7 mouse cellular contexts compared by ENCODE assay signal in the genomic region with DNA sequence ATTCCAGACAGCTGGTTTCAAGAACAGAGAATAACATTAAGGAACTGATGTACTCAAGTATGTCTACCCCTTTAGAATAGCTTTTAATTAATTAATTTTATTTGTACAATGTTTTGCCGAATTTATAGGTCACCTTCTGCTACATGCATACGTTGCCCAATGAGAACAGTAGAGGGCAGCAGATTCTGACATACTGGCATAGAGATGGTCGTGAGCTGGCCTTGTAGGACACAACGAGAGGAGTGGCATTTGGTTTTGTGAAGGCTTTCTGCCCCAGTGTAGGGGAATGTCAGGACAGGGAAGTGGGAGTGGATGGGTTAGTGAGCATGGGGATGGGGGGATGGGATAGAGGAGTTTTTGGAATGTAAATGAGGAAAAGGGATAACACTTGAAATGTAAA. TPM values are rescaled to one million over a fixed set of nuclear protein-coding genes. Genes with fewer than 3 reads are reported as not detected.
DNase-seq lines count a peak whose midpoint lies in the region; TF ChIP-seq lines count a peak whose summit lies in the region.

No protein-coding gene starts in this region.

- H3K4me1 ChIP-seq in ES-E14 (ENCODE audit: control insufficient read depth in 2 of 2, insufficient read depth in 2 of 2, low read length in 2 of 2, poor library complexity in 1 of 2): no peaks in the 10 kb centered on the region

- peak; percentile 28 for DNase-seq in layer of hippocampus, adult 11-12 months (ENCODE audit: low spot score)
- no peak for DNase-seq in layer of hippocampus, postnatal 36 days
- DNase-seq in ES-E14 (ENCODE audit: low read depth, low spot score): no peak
- peak; percentile 66 for DNase-seq in cerebellum, adult 11 months
- peak; percentile 43 for DNase-seq in heart, postnatal 4 days
- no peak for DNase-seq in spleen, adult 12 weeks (ENCODE audit: low spot score)
- DNase-seq in T-cell, adult 2 months (ENCODE audit: low spot score): no peak

- H3K36me3 ChIP-seq in ES-E14 (ENCODE audit: control insufficient read depth, insufficient read depth, low read length, poor library complexity, severe bottlenecking): no peaks in the 10 kb centered on the region

- in situ Hi-C loops in ES-E14 (cut with MboI; ENCODE audit: low sequenced_read_pairs in 2 of 2, unreplicated experiment in 2 of 2): no loop called here

- H3K9ac ChIP-seq in ES-E14 (ENCODE audit: insufficient read depth, low read depth, low read length, poor library complexity, severe bottlenecking): no peak overlapping the region

- H3K9me3 ChIP-seq in ES-E14 (ENCODE audit: control insufficient read depth, insufficient read depth, low read depth, low read length): no peaks in the 10 kb centered on the region

- no peak overlapping the region for H3K27ac ChIP-seq in ES-E14 (ENCODE audit: insufficient read depth, low read depth, low read length, poor library complexity, severe bottlenecking)

- no peak overlapping the region for H3K4me3 ChIP-seq in ES-E14 (ENCODE audit: insufficient read depth in 1 of 2, low read depth in 1 of 2, low read length in 2 of 2, poor library complexity in 1 of 2, severe bottlenecking in 1 of 2)

TF ChIP-seq in ES-E14, 5 proteins besides CTCF, POLR2A, EP300 and RAD21:
- TF ChIP-seq HCFC1 (IDR thresholded peaks at IDR 0.05; ENCODE audit: borderline replicate concordance, insufficient read depth, low read length): no peak
- TF ChIP-seq CHD2 (IDR thresholded peaks at IDR 0.05; ENCODE audit: low read depth, low read length): no peak
- TF ChIP-seq ZNF384 (IDR thresholded peaks at IDR 0.05; ENCODE audit: low read depth, low read length): 0 out of 2 replicates have a peak, but pooled peaks have one; percentile 21
- TF ChIP-seq ZC3H11A (IDR thresholded peaks at IDR 0.05; ENCODE audit: borderline replicate concordance, low read depth, low read length): peak; percentile 69; the same call in 1 of the 2 replicates
- no peak for TF ChIP-seq MAFK (IDR thresholded peaks at IDR 0.05; ENCODE audit: insufficient read depth, low read depth, low read length)

RNA-seq across cellular contexts. Expression of a gene that starts 18.3 kb away (rescaled TPM):
- total RNA-seq in layer of hippocampus, postnatal 36 days (2021): 10 to 100 TPM; 27.2 to 30.7 TPM
- total RNA-seq in ES-E14 (2012; rRNA removed): 3.7 and 13.8 TPM in 2 replicates
- total RNA-seq in heart, postnatal 4 days (2021): 10 to 100 TPM in 1 of 2 experiments, 1 to 10 TPM in 1; 9.9 to 10.8 TPM

Comparison
In these comparisons a context has a peak if more than half of its experiments do, and no peak if none do; other contexts are left out.
1. DNase-seq: peak in layer of hippocampus, adult 11-12 months (single experiment), cerebellum, adult 11 months (single experiment) and heart, postnatal 4 days (single experiment); none in layer of hippocampus, postnatal 36 days (0 of 2), ES-E14 (single experiment), spleen, adult 12 weeks (single experiment) and T-cell, adult 2 months (single experiment).